Mouse (Mus musculus) layer of hippocampus, adult 9-10 months (tissue): ENCODE data around the gene Frem1.

Experiments
- DNase-seq: peaks from one replicate; pipeline ENCODE4 v3.0.0; 2022; ENCODE audit warnings: low spot score

The Frem1 gene

GRCm38 (mm10) chr4:82930079-82930478, 122.1 kb downstream of the Frem1 start:
- no peak for DNase-seq

DNA sequence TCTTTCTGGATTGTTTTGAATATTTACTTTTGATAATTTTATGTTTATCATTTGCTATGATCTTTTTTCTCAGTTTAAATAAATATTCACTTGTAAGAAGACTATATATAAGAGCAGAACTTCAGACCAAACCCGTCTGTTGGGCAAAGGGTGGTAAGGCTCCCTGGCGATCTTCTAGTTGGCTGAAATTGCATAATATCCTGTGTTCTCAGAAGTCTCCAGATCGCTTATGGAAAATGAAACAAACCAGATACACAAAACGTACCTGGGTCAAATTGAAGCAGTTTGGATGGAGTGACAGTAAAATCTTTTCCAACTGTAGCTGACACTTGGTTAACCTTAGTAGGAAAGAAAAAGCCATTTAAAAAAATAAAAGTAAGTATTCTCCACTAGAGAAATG, 130.2 kb downstream of the Frem1 start:
- no peak for DNase-seq

- no peak for DNase-seq
Observed at GRCm38 (mm10) chr4:82918625-82919024, 133.5 kb downstream of the Frem1 start.

GRCm38 (mm10) chr4:82916678-82917050, 135.5 kb downstream of the Frem1 start:
- DNase-seq = no peak

DNA sequence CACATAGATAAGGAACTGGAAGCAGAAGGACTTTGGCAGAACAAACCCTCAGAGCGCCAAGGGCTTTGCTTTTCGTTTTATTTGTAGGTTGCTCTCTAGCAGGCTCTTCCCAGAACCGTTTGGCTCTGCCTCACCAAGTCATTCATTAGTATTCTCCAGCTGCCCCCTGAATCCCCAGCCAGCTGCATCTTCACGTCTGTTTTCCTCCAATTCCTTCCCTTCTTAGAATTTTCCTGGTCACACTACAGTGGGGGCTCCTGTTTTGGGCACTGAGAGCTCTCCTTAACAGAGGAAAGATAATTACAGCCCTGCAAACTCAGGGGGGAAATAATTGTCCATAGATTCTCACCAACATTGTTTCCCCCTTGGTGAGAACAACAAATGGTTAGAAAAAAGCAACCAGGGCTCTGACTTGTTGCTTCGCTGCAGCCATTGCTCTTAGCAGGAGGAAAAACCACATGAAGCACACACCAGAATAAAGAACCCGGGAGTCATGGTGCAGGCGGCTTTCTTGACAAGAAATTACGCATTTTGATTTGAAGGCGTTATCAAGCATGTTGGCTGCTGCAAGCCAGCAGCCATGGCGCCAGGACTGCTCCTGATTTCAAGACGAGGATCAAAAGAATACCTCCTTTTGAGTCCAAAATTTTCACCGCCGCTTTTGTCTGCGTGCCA, 136.0 kb downstream of the Frem1 start:
- DNase-seq = no peak

DNA sequence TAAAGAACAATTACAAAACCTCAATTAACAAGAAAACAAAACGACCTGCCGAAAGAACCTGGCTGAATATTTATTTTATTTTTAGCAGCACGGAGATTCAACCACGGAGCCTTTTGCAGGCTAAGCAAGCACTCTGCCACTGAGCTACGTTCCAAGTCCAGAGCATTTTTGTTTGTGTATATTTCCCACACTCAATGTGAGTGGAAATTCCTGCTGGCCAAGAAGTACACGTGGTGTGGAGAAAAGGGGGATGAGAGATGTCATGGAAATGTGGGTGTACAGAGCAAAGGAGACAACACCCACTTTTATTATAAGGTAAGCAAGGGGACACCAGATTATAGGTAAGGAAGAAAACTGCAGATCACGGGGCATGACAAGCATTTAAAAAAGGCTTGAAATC, 136.6 kb downstream of the Frem1 start:
- no peak for DNase-seq

GRCm38 (mm10) chr4:82914601-82915143, 137.5 kb downstream of the Frem1 start:
- DNase-seq = no peak

DNA sequence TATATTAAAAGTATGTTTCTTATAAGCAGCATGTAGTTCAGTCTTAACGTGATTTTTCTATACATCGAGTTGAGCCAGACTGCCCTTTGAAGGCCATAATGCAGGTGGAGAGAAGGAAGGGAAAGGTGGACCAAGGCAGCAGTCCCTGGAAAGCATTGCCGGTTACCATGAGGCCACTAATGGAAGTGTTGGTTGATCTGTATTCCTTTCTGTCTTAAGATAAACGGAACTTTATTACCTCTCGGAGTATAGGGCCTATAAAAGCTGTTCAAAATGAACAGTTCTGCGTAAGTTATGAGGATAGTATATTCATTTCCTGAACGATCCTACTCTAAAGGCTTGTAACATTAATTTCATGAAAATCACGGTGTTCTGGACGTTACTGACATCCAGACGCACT, 156.9 kb downstream of the Frem1 start:
- no peak for DNase-seq

DNA sequence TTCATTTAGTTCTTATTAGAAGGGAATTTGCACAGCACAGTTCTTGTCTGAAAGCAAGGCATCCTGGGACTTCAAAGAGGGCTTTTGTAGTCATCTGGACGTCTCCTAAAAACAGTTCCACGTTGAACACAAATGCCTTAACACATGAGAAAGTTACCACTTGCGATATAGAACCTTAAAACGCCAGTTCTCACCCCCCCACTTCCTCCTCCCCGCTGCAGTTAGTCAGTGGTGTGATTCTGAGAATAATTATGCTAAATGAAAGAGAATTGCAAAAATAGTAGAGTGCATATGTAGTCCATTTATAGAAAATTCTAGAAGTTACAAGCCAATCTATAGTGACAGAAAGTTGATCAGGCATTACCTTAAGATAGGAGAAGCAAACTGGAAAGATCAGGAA, 159.9 kb downstream of the Frem1 start:
- no peak for DNase-seq

GRCm38 (mm10) chr4:82891566-82891965, 160.6 kb downstream of the Frem1 start:
- DNase-seq = no peak

- DNase-seq = peak; percentile 3
Observed at GRCm38 (mm10) chr4:82891049-82891448, 161.1 kb downstream of the Frem1 start.

GRCm38 (mm10) chr4:82890585-82890984, 161.6 kb downstream of the Frem1 start:
- DNase-seq = no peak

DNA sequence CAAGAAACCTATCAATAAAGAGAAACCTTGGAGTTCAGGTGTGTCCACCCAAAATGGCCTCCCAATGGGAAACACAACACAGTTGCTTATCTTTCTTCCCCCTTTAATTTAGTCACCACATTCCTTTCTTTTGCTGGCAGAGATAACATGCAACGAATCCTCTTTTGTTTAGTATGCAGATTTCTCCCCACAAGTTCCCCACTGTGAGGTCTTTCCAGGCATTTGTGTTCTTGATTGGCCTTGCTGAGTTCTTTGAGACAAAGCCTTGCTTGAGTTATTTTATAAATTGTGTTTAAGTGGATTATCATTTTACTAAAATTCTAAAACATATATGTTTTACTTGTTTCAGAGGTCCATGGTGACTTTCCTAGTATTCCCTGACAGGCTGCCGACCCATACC, 166.0 kb downstream of the Frem1 start:
- no peak for DNase-seq

- DNase-seq = no peak
Observed at GRCm38 (mm10) chr4:82885535-82885913, 166.6 kb downstream of the Frem1 start.

DNA sequence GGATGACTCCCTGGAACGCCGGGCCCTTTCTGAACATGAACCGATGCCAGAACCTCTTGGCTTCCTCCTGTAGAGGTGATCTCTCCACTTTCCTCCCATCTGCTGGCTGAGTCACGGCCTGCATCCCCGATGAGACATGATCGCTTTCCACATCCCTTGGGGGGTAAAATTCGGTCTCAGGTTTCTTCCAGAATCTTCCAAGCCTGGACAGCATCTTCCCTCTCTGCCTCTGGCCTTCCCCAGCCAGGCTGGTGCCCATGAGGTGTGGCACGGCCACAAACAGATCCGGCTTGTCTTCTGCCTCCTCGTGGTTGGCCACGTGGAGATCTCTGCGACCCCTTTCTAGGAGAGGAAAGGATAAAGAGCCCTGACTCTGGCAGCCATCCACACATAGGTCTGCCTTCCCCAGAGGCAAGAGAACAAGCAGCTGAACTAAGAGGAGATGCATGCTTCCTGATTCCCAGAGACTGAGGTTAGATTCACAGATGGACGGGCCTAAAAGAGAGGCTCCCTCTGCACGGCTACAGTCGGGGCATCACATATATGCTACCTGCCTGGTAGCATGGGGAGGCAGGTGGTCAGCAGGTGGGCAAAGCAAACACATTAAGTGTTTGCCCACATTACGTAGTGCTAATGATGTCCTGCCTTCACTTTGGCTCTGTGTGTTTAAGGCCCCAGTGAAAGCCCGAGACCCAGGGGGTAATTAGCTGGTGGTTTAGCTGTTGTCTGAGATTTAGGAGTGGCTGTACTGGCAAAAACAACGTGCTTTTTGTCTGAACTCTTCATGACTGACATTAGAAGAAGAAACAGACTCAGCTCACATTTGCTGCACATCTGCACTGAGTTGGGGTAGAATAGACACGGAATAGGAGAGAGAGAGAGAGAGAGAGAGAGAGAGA, 167.3 kb downstream of the Frem1 start, which contains the start of gene Cer1:
TSS of gene Cer1 (minus strand) at position 513 of the 899 bp plus-strand sequence.
- no peak for DNase-seq

DNA sequence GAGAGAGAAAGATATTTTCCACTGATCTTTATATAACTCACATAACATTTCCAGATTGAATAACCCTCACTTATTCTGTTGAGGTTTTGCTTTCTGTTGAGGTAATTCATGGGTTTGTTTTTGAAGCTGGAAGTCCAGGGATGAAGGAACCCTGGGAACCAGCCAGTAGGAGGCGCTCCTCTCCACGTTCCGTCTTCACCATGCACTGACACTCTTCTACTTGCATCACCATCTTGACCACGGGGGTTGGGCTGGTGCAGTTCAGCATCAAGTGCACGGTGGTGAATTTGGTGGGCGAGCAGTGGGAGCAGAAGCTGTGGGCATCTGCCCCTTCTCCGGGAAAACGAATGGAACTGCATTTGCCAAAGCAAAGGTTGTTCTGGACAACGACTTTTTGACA, 169.6 kb downstream of the Frem1 start:
- DNase-seq = no peak

DNA sequence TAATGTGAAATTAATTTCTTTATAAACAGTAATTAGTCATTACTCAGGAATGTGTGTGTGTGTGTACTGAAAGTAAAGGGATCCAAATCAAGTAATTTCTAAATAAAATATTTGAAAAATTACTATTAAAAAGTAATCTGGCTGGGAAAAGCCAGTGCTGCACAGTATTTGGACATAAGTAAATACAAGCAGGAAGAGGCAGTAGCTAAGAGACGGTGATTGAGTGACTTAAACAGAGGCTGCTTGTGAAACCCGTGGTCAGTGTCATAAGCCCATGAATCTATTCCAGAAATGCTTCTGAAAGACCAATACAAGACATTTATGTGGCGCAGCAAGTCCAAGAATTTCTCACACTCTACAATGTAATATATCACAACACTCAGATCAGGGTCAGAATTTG, 170.8 kb downstream of the Frem1 start:
- no peak for DNase-seq

- DNase-seq = no peak
Observed at GRCm38 (mm10) chr4:82880243-82880642, 171.9 kb downstream of the Frem1 start.

GRCm38 (mm10) chr4:82879152-82879551, 173.0 kb downstream of the Frem1 start:
- DNase-seq = no peak

DNA sequence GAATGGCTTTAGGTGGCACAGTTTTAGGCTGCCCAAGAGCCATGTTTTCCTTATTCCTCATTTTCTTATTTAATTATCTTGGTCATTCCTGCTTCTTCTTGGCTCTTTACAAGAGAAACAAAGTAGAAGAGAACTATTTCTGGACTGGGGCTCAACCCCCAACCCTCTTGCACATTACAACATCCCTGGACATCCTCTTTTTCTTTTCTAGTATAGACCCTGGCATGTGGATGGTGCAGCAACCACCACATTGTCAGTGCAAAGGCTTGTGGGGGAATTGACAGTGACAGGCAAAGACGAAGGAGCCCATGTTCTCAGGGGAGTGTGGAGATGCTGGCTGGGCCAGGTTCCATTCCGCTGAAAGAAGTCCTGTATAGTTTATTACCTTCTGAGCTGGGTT, 175.5 kb downstream of the Frem1 start:
- DNase-seq = no peak

DNA sequence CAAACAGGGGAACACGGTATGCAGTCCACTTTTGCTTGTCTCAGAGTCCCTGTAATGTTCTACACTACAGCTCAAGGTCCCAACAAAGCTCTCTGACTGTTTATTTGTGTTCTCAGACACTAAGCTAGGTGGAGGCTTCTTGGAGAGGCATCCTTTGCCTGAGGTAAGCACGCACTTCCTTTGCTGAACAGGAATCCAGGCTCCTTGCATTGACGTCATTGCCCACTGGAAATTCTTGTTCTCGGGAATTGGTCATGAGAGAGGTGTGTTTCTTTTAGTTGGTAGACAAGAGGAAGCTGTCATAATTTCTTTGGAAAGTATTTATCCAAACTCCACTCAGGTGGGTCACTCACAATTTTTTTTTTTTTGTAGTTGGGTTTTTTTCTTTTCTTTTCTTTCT, 176.6 kb downstream of the Frem1 start:
- no peak for DNase-seq

- no peak for DNase-seq
Observed at GRCm38 (mm10) chr4:82874791-82875190, 177.3 kb downstream of the Frem1 start.

GRCm38 (mm10) chr4:82872548-82872947, 179.6 kb downstream of the Frem1 start:
- DNase-seq = no peak
